Mouse (Mus musculus) heart, adult 2 months (tissue): ENCODE data around the gene Rsbn1.

Experiments used
- CTCF ChIP-seq: fragments of 200-600 bp; IDR thresholded peaks from 2 replicates; pipeline ENCODE4 v1.8.1; 2022; ENCODE audit warnings: antibody characterized with exemption, mild to moderate bottlenecking, moderate library complexity
- POLR2A ChIP-seq: fragments of 200-500 bp; IDR thresholded peaks from 2 replicates; pipeline ENCODE4 v1.6.1; 2011; ENCODE audit warnings: mild to moderate bottlenecking, low read depth, low read length, control low read depth; ENCODE audit not compliant: insufficient read depth

DNA sequence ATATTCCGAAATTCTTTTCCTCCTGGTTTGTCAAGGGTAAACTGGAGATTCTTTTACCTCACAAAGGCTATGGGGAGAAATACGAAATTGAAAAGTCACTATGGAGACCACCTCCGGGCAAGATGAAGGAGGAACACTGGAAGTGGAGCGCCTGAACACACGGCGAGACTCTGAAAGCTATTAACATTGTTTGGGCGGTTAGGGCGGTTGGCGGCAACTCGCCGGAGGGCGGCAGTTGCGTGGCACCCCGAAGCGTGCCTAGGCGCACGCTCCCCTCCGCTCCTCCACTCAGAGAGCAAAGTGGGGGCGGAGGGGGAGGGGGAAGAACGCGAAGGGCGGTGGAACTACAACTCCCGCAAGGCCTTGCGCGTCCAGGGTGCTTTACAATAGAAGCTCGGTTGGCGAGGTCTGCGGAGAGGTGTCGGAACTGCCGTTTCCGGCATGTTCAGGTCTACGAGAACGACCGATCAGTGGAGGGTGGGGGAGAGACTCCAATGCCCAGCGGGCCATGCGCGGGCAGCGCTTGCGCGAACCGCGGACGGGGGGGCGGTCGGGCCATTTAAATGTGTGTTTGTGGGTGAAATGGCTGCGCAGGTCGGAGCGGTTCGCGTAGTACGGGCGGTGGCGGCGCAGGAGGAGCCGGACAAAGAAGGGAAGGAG lies at the start of gene Rsbn1:
- TF ChIP-seq POLR2A (peak; percentile 77), CTCF (peak; percentile 35; the same call in 1 of the 2 replicates)
